Mouse (Mus musculus) kidney, postnatal 0 days (tissue): ENCODE measurements at regions not wholly inside any gene's neighbourhood (a gene's known extent, or its start where the extent isn't known, plus 50 kb on each side); places are given as distances from the start of the nearest gene placed in this dataset.
A peak's percentile ranks its signal among the peaks of the same experiment; 100 is the strongest.

Experiments used
- ATAC-seq: fragments of 200-750 bp; cut with Nextera tagmentation; replicated peaks from 2 replicates; pipeline ENCODE4 v1.8.0; 2017; ENCODE audit warnings: low read depth, moderate number of reproducible peaks, moderate TSS enrichment, moderate library complexity; ENCODE audit not compliant: low FRiP score
- DNase-seq: peaks from one replicate; pipeline ENCODE4 v3.0.0-alpha.2; 2016; ENCODE audit warnings: low spot score
- H3K27ac ChIP-seq: fragments of 300-500 bp; sonication (generic); 2 replicates; pipeline ENCODE4 v1.5.1; 2014; ENCODE audit warnings: mild to moderate bottlenecking
- H3K27me3 ChIP-seq: fragments of 300-500 bp; sonication (generic); 2 replicates; pipeline ENCODE4 v1.6.1; 2014; ENCODE audit warnings: low read length, mixed read lengths; ENCODE audit not compliant: insufficient read depth
- H3K36me3 ChIP-seq: fragments of 300-500 bp; sonication (generic); 2 replicates; pipeline ENCODE4 v1.6.1; 2014; ENCODE audit warnings: low read length, mixed read lengths; ENCODE audit not compliant: insufficient read depth
- H3K4me1 ChIP-seq: fragments of 300-500 bp; sonication (generic); replicated peaks from 2 replicates; pipeline ENCODE4 v1.6.1; 2014; ENCODE audit warnings: antibody characterized with exemption, low read length, mixed read lengths; ENCODE audit not compliant: insufficient read depth
- H3K4me2 ChIP-seq: fragments of 300-500 bp; sonication (generic); 2 replicates; pipeline ENCODE4 v1.6.1; 2014; ENCODE audit warnings: mild to moderate bottlenecking, low read length, moderate library complexity, mixed read lengths
- H3K4me3 ChIP-seq: fragments of 300-500 bp; sonication (generic); replicated peaks from 2 replicates; pipeline ENCODE4 v1.5.1; 2014; ENCODE audit warnings: low read depth, low read length
- H3K9ac ChIP-seq: fragments of 300-500 bp; sonication (generic); 2 replicates; pipeline ENCODE4 v1.6.1; 2014; ENCODE audit warnings: low read depth, low read length
- H3K9me3 ChIP-seq: fragments of 300-500 bp; sonication (generic); replicated peaks from 2 replicates; pipeline ENCODE4 v1.6.1; 2016; ENCODE audit warnings: low read length, inconsistent platforms, mixed read lengths
- CTCF ChIP-seq: IDR thresholded peaks from 2 replicates; pipeline ENCODE4 v1.5.1; 2016; ENCODE audit warnings: antibody characterized with exemption, low read depth, mild to moderate bottlenecking, moderate library complexity
- WGBS: fragments of 180-500 bp; shearing (Covaris S2); extraction: QIAGEN DNeasy Blood & Tissue Kit; methylation state at CpG from one replicate; pipeline ENCODE4 v1.1.7; 2014; 5-methylcytosine and 5-hydroxymethylcytosine counted together

DNA sequence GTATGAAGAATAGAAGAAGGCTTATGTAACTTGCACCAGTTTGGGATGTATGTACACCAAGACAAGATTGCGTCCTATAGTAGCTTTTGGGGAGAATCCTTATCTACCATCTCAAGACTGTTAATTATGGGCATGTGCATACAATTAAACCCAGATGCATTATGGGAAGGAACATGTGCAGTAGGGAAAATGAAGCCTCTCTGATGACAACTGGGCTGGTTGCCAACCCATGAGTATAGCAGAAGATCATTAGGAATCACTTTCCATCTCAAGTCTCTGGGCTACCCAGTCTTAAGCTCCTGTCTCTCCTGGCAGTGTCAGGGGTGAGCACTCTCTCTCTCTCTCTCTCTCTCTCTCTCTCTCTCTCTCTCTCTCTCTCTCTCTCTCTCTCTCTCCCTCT, 190.4 kb downstream of the Unc5cl start:
- Histone ChIP-seq H3K4me1 (no peaks in the 10 kb centered on the region), H3K4me2 (no peak overlapping the region), H3K4me3 (no peak overlapping the region), H3K9me3 (no peaks in the 10 kb centered on the region), H3K36me3 (no peaks in the 10 kb centered on the region), H3K27ac (no peak overlapping the region), H3K9ac (no peak overlapping the region), H3K27me3 (no peaks in the 10 kb centered on the region)
- WGBS: 93% methylated on average over 1 of the region's 1 CpGs
- no peak for DNase-seq
- TF ChIP-seq CTCF: no peak
- ATAC-seq: no peak

GRCm38 (mm10) chr17:48646626-48647195, 192.0 kb downstream of the Unc5cl start:
- Histone ChIP-seq H3K4me3 (no peak overlapping the region), H3K9ac (no peak overlapping the region), H3K36me3 (no peaks in the 10 kb centered on the region), H3K27ac (no peak overlapping the region), H3K27me3 (no peaks in the 10 kb centered on the region), H3K4me2 (peak overlapping the region; percentile 38), H3K9me3 (no peaks in the 10 kb centered on the region), H3K4me1 (no peaks in the 10 kb centered on the region)
- 42% methylated on average over 11 of the region's 11 CpGs for WGBS
- DNase-seq (no peak), ATAC-seq (no peak)
- peak; percentile 30 for TF ChIP-seq CTCF

GRCm38 (mm10) chr17:48647431-48647830, 192.7 kb downstream of the Unc5cl start:
- WGBS: 58% methylated on average over 14 of the region's 14 CpGs
- 0 out of 2 replicates have a peak, but pooled peaks have one; percentile 36 for ATAC-seq
- TF ChIP-seq CTCF: no peak
- no peak for DNase-seq
- no peak overlapping the region for H3K27ac ChIP-seq
- no peaks in the 10 kb centered on the region for H3K36me3 ChIP-seq
- peak overlapping the region; percentile 38 for H3K4me2 ChIP-seq
- H3K27me3 ChIP-seq: no peaks in the 10 kb centered on the region
- no peaks in the 10 kb centered on the region for H3K4me1 ChIP-seq
- H3K4me3 ChIP-seq: no peak overlapping the region
- H3K9me3 ChIP-seq: no peaks in the 10 kb centered on the region
- H3K9ac ChIP-seq: no peak overlapping the region

- H3K4me2 ChIP-seq: no peak overlapping the region
- WGBS: 75% methylated on average over 13 of the region's 13 CpGs
- no peak overlapping the region for H3K27ac ChIP-seq
- DNase-seq: no peak
- no peak overlapping the region for H3K4me3 ChIP-seq
- no peak overlapping the region for H3K9ac ChIP-seq
- no peaks in the 10 kb centered on the region for H3K27me3 ChIP-seq
- no peaks in the 10 kb centered on the region for H3K36me3 ChIP-seq
- no peaks in the 10 kb centered on the region for H3K4me1 ChIP-seq
- ATAC-seq: no peak
- H3K9me3 ChIP-seq: no peaks in the 10 kb centered on the region
- no peak for TF ChIP-seq CTCF
These were observed 195.9 kb downstream of the Unc5cl start for GRCm38 (mm10) chr17:48650556-48650955.

- Histone ChIP-seq H3K36me3 (no peaks in the 10 kb centered on the region), H3K9me3 (no peaks in the 10 kb centered on the region), H3K4me1 (no peaks in the 10 kb centered on the region), H3K4me3 (no peak overlapping the region), H3K9ac (no peak overlapping the region), H3K27me3 (no peaks in the 10 kb centered on the region), H3K27ac (no peak overlapping the region), H3K4me2 (no peak overlapping the region)
- 82% methylated on average over 3 of the region's 3 CpGs for WGBS
- DNase-seq (no peak), ATAC-seq (no peak)
- no peak for TF ChIP-seq CTCF
These were observed 218.0 kb downstream of the Unc5cl start for GRCm38 (mm10) chr17:48672749-48673148.

GRCm38 (mm10) chr17:48678216-48678832, 223.6 kb downstream of the Unc5cl start:
- H3K27me3 ChIP-seq: no peaks in the 10 kb centered on the region
- H3K4me1 ChIP-seq: no peaks in the 10 kb centered on the region
- ATAC-seq (no peak), DNase-seq (no peak)
- no peak overlapping the region for H3K27ac ChIP-seq
- no peak overlapping the region for H3K9ac ChIP-seq
- 68% methylated on average over 12 of the region's 12 CpGs for WGBS
- H3K9me3 ChIP-seq: no peaks in the 10 kb centered on the region
- TF ChIP-seq CTCF: no peak
- no peak overlapping the region for H3K4me3 ChIP-seq
- no peak overlapping the region for H3K4me2 ChIP-seq
- H3K36me3 ChIP-seq: no peaks in the 10 kb centered on the region
